Mouse (Mus musculus) kidney, postnatal 36 days (tissue): ENCODE results near the gene Uspl1.
A peak's percentile ranks its signal among the peaks of the same experiment; 100 is the strongest.

Source experiments
- DNase-seq, 2 experiments: peaks; one replicate each; pipeline ENCODE4 v3.0.0; 2021 to 2022; ENCODE audit warnings: mixed read lengths in 2 of 2

The Uspl1 gene

DNA sequence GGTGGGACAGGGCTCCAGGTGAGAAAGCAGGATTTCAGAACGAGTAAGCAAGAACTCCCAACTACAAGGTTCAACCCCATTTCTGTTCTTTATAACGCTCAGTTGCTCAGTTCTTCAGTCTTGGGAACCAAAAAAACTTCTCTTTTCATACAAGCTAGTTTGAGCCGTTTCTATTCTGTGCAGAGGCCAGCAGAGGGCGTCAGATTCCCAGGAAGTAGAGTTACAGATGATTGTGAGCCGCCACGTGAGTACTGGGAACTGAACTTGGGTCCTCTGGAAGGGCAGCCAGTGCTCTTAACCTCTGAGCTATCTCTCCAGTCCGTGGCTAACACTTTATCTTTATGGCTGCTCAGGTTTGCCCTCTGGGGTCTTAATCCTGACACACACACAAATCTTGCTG, 77.3 kb downstream of the Uspl1 start:
- no peak for DNase-seq

DNA sequence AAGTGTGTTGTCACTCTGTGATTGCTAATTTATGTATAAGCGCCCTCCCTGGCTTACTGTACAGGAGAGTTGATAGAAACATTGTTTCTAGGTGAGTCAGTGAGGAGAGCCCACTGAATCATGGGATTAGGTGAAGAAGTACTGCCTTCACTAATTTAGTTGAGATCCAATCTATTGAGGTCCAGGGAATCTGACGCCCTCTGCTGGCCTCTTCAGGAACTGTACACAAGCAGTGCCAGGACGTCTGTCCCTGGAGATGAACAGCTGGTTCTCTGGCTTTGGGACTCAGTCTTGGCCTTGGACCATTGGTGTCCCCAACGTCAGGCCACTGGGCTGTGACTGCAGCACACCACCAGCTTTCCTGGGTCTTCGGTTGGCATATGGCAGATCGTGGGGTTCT, 77.7 kb downstream of the Uspl1 start:
- peak in 1 of 2 experiments; percentile 57 for DNase-seq

DNA sequence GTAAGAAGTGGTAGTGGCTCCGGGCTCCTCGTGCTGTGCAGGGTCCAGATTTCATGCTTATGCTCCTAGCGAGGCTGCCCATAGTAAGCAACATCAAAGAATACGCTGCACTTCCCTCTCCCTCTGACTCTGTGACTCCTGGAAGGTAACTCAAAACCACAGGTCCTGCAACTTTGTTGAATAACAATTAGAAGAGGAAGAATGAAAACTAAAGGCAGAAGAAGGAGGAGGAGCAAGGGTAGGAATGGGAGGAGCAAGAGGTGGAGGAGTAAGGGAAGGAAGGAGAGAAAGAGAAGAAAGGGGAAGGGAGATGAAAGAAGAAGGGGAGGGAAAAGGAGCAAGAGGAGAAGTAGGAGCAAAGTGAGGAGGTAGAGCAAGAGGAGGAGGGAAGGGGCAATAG, 80.3 kb downstream of the Uspl1 start, which contains the start of gene Alox5ap:
Gene Alox5ap (plus strand): TSS at position 363 of the 400 bp plus-strand sequence.
- DNase-seq, result no peak

DNA sequence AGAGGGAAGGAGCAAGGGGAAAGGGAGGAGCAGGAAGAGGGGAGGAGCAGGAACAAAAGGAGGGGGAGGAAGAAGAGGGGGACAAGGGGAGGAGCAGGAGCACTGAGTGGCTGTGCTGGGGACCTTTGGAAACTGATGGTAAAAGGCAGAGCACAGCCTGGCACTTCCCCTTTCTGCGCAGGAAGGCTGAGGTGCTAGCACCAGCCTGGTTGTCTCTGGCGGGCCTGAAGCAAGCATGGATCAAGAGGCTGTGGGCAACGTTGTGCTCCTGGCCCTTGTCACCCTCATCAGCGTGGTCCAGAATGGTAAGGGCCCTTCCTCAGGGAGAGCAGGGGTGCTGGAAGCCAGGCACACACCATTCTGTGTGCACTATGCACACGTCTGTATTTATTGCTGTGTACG, 80.7 kb downstream of the Uspl1 start:
- DNase-seq, result no peak
